Mouse (Mus musculus): ENCODE measurements around the gene Sp1.

DNA sequence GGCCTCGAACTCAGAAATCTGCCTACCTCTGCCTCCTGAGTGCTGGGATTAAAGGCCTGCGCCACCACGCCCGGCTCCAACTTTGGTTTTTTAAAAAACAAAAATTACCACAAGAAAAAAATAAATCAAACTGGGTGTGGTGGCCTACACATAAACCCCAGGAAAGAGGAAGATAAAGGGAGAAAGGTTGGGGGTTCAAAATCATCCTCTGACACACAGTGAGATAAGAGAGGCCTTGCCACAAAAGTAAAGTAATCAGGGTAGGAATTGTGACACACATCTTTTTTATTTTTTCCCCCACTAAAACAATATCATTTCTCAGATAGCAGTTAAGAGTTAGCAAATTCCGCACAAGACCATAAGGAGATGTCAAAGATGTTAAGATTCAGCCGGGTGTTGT lies 22.3 kb upstream of the Sp1 start:
- TF ChIP-seq TBP (IDR thresholded peaks at IDR 0.05; ENCODE audit: low read depth, low read length) (no peak), JUND (IDR thresholded peaks at IDR 0.05; ENCODE audit: low read depth, low read length) (no peak), POLR2AphosphoS2 (IDR thresholded peaks at IDR 0.05; ENCODE audit: low read length) (no peak)
